Comparison of ENCODE assay signal across 18 mouse cellular contexts in genomic region chr14:21866816-21867215, GRCm38 (mm10).
"Had no signal": no experiment of that assay in that cellular context is flagged by ENCODE, and none has a peak within 500 bp of the region (broad histone marks: within the 10 kb centered on the region; RNA-seq: fewer than 3 reads in every experiment).

No protein-coding gene starts in this region.

- H3K9ac ChIP-seq: liver, embryonic 12.5 days; lung, embryonic 14.5 days; midbrain, embryonic 15.5 days; neural tube, embryonic 13.5 days had no signal

- DNase-seq: kidney, adult 18-20 months; kidney, postnatal 10 days; kidney, postnatal 4 days; left cerebral cortex, postnatal 4 days; lung, embryonic 14.5 days; lung, postnatal 10 days; right cerebral cortex, postnatal 4 days; spleen, adult 18-20 months; thymus, adult 2 months; thymus, postnatal 25 days had no signal

- H3K36me3 ChIP-seq: liver, embryonic 12.5 days; midbrain, embryonic 15.5 days; neural tube, embryonic 13.5 days had no signal

- H3K9me3 ChIP-seq: liver, embryonic 12.5 days; megakaryocyte, embryonic 14.5 days; midbrain, embryonic 15.5 days; neural tube, embryonic 13.5 days had no signal

- H3K27me3 ChIP-seq: midbrain, embryonic 15.5 days; neural tube, embryonic 13.5 days had no signal

- H3K27ac ChIP-seq: layer of hippocampus, adult 2 months; liver, embryonic 12.5 days; macrophage; midbrain, embryonic 15.5 days; neural tube, embryonic 13.5 days had no signal

- H3K4me1 ChIP-seq: liver, embryonic 12.5 days; midbrain, embryonic 15.5 days; neural tube, embryonic 13.5 days had no signal

- ATAC-seq: inflammation-experienced regulatory T-cells, adult 6 months; liver, embryonic 12.5 days; midbrain, embryonic 15.5 days had no signal

- H3K4me2 ChIP-seq: liver, embryonic 12.5 days; lung, embryonic 14.5 days; midbrain, embryonic 11.5 days; midbrain, embryonic 15.5 days; neural tube, embryonic 13.5 days had no signal

- H3K4me3 ChIP-seq: layer of hippocampus, adult 2 months; liver, embryonic 12.5 days; megakaryocyte, embryonic 14.5 days; midbrain, embryonic 15.5 days; neural tube, embryonic 13.5 days had no signal
